Mouse (Mus musculus) left cerebral cortex, adult 2 months (tissue): Measurements from ENCODE around the gene Cwf19l1. TPM values are rescaled to one million over a fixed set of nuclear protein-coding genes. Genes with fewer than 3 reads are reported as not detected.

Source experiments
- DNase-seq, 2 experiments: peaks; one replicate each; pipeline ENCODE4 v3.0.0; 2021 to 2022; ENCODE audit warnings: low spot score in 2 of 2, mixed read lengths in 1 of 2; ENCODE audit errors: extremely low spot score in 1 of 2
- H3K27ac ChIP-seq: fragments of 200-600 bp; 2 replicates; pipeline ENCODE4 v1.8.1; 2022
- H3K4me3 ChIP-seq: fragments of 200-600 bp; 2 replicates; pipeline ENCODE4 v1.8.1; 2022
- CTCF ChIP-seq: fragments of 200-600 bp; IDR thresholded peaks from 2 replicates; pipeline ENCODE4 v1.8.1; 2022; ENCODE audit warnings: antibody characterized with exemption, mild to moderate bottlenecking, moderate library complexity
- intact Hi-C: fragments of 180-260 bp; cut with DNase I; formaldehyde crosslinking; loops from one replicate; pipeline ENCODE4 v1.15.1; 2025
- total RNA-seq, 2 experiments: library from RNA; stranded (reverse); gene quantifications; 2 replicates each; pipeline ENCODE4 v1.2.3; 2021

The Cwf19l1 gene
- total RNA-seq, 2 experiments from 2014 or later, result 17.3 to 19.4 TPM

DNA sequence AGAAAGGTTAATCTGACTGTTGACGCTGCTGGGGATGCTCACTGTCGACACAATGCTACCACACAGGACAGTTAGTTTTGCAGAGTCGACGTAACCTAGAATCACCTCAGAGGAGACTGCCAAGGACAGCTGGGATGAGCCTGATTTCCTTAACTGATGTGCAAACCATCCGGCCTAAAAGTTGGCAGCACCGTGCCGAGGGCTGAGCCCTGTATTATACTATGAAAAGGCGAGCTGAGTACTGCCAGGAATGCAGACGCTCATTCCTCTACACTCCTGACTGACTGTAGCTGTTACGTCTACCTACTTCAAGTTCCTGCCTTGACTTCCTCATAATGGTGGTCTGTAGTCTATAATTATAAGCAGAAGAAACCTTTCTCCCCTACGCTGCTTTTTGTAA is 60.7 kb downstream of the Cwf19l1 start:
- no peak for TF ChIP-seq CTCF
- no peak for DNase-seq
- Histone ChIP-seq H3K27ac (no peak overlapping the region), H3K4me3 (no peak overlapping the region)
- intact Hi-C loops, result no loop called here

DNA sequence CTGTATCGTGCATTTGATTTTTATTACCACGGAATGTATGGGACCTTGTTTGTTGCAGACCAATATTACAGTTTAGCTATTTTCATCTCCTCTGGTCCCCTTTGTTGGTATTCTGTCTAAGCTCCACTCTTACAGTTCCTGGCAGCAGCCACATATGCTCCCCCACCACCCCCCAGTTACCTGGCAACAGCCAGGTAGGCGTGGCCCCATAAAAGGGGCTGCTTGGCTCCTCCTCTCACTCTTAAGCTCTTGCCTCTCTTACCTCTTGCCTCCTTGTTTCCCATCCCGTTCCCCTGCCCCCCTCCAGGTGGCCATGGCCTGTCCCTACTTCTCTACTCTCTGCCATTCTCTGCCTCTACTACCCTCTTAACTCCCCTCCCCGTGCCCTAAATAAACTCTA is 64.5 kb downstream of the Cwf19l1 start:
- TF ChIP-seq CTCF, result no peak
- intact Hi-C loops, result no loop called here
- H3K4me3 ChIP-seq, result no peak overlapping the region
- DNase-seq, result no peak
- no peak overlapping the region for H3K27ac ChIP-seq

DNA sequence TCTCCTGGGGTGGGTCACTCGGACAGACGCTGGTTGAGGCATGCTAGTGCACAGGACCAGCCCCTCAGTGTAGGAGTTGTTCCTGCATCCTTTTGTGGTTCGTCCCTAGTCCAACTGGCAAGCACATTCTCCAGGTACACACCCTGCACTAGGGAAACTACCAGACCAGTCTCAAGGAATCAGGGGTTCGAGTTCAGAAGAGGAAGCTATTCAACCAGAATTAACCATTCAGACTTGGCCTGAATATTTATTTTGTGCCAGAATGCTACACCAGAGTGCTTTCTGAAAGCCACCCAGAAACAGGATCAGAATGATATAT is 65.8 kb downstream of the Cwf19l1 start:
- TF ChIP-seq CTCF, result no peak
- H3K4me3 ChIP-seq, result peak overlapping the region; percentile 96
- intact Hi-C loops, result no loop called here
- H3K27ac ChIP-seq, result peak overlapping the region; percentile 88
- DNase-seq, result no peak

DNA sequence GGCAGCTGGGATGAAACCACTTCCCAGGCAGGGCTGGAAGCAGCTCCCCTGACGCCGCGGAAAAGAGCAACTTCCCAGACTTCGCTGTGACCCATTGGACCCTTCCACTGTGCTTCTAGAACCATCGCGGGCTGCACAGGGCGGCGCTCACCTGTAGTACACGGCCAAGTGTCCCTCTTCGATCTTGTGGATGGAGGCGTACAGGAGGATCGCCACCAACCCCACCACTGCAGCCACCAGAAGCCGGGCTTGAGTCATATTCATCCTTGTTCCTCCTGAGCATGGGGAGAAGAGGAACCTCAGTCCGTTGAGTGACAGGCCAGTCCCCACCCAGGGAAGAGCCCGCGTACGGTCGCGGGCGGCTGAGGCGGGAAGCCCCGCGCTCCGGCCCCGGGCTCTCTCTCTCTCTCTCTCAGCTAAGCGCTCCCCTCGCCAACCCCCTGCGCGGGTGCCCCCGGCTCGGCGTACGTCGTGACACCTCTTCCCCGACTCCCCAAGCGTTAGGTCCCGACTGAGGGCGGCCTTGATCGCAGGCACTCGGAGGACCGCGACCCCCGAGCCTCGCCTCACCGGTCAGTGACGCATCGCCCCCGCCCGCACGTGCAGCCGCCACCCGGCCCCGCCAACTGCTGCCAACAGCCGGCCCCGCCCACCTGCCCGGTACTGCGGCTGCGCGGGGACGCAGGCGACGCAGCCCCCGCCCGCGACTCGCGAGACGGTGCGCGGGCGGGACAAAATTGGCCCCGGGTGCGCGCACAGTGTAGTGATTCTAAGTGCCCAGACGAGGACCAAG is 66.4 kb downstream of the Cwf19l1 start, which contains the start of gene Erlin1:
TSS of gene Erlin1 (minus strand) at position 665 of the 793 bp plus-strand sequence.
- intact Hi-C loops, result no loop called here
- Histone ChIP-seq H3K4me3 (peak within 1 kb of the TSS; percentile 96), H3K27ac (peak within 1 kb of the TSS; percentile 88)
- TF ChIP-seq CTCF, result no peak
- peak; percentile 91 to 95 for DNase-seq

DNA sequence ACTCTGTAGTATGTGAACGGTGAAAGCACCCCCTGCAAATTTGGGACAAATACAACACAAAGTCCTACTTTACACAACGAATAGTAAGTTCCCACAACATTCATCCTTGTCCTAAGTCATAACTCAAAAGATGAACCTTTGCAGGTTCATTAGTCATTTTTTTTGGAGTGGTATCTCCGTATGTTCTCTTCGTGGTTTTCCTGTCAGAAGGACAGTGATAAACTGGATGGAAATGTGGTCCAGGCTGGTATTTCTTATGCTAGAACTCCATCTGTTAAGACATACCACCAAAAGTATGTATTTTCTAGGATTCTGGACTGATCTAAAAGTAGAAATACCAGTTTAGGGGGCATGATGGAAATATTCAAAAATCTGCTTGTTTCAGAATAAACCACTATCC is 67.4 kb downstream of the Cwf19l1 start:
- no peak for TF ChIP-seq CTCF
- Histone ChIP-seq H3K27ac (no peak overlapping the region), H3K4me3 (peak overlapping the region; percentile 96)
- DNase-seq, result no peak
- intact Hi-C loops, result no loop called here

DNA sequence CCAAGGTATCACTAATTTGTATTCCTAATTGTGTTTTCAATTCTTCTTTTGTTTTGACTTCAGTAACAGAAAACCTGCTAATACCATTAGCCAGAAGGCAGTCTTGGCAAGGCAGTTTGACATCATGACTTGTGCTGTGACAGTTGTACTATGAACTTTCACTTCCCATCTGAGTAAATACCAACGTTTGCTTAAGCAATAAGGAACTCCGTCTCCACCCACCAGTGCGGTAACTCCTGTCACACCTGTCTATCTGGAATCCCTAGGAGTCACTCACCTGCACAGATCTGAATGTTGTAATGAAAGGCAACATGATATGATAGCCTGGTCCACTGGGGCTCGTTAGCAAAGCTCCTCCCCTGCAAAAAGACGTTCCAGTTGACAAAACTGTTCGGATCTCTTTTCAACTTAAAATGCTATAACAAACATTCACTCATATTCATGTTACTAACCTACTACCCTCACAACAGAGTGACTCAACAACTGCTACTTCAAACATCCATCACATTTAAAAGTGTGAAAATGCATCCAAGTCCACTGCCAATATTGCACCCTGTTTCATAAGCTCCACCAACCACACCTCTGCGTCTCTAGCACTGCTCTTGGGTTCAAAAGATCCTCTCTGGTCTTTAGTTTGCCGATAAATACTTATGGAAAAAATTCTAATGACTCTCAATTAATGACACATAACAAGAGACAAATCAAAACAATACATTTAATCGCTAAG is 68.2 kb downstream of the Cwf19l1 start:
- intact Hi-C loops, result no loop called here
- Histone ChIP-seq H3K27ac (no peak overlapping the region), H3K4me3 (peak overlapping the region; percentile 96)
- TF ChIP-seq CTCF, result no peak
- no peak for DNase-seq

DNA sequence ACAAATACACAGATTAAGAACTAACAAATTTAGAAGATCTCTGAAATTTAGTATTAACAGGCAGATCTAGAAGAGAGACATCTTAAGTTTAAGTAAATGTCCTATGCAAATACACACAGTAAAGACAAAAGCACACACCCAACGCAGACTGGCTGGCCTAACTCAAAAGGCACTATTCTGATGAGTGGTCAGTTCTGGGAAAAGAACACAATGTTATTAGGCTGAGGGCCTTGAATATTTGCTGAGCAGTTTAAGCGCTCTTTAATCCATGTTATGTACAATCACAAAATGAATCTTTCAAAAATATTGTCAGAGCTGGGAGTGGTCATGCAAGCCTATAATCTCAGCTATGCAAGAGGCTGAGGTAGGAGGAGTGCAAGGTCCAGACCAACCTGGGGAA is 70.9 kb downstream of the Cwf19l1 start:
- TF ChIP-seq CTCF, result no peak
- DNase-seq, result no peak
- H3K27ac ChIP-seq, result no peak overlapping the region
- H3K4me3 ChIP-seq, result no peak overlapping the region
- intact Hi-C loops, result no loop called here

DNA sequence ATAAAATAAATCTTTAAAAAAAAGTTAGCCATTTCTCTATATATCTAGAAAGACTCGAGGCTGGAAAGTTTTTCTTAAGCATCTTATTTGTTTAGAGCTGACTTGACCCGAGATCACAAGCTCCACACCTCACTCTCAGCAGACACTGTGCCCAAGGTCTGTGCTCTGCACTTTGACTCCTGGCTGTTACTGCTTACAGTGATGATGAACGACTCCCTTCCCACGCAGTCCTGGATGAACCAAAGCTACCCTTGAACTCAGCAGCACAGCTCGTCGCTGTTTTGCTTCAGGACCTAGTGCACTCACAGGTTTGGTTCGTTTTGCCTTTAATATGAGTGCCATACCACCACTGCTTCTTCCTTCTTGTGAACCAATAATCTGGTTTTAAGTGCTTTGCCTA is 71.9 kb downstream of the Cwf19l1 start:
- H3K27ac ChIP-seq, result no peak overlapping the region
- TF ChIP-seq CTCF, result no peak
- intact Hi-C loops, result no loop called here
- DNase-seq, result no peak
- H3K4me3 ChIP-seq, result no peak overlapping the region

DNA sequence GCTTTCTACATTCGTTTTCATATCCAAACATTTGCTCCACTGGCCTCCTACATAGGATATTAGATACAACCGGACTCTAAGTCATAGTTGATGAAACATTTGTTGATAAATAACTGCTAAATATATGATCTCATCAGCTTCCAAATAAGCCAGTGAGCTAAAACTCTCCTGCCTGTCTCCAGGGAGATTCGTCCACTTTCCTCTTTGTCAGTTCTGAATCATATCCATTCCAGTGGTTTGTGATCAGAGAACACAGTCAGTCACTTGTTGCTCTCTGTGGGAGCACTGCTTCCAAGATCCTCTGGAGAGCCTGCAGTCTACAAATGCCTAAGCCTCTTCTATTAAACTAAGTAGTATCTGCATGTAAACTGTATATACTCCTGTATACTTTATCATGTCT is 75.5 kb downstream of the Cwf19l1 start:
- no peak for DNase-seq
- TF ChIP-seq CTCF, result no peak
- Histone ChIP-seq H3K4me3 (no peak overlapping the region), H3K27ac (no peak overlapping the region)
- intact Hi-C loops, result no loop called here

Other genes with a start within 250 kb of the Cwf19l1 start
- 10 to 100 TPM; 13.8 to 14.1 TPM for gene Dnmbp, start 195.7 kb downstream of the Cwf19l1 start, total RNA-seq
- gene Cpn1, start 149.3 kb downstream of the Cwf19l1 start, total RNA-seq, result under 1 TPM; 0.16 TPM
- gene Cyp2c23, start 106.7 kb downstream of the Cwf19l1 start, total RNA-seq, result under 1 TPM; 0.19 to 0.25 TPM
- 10 to 100 TPM; 20.8 to 22.3 TPM for gene Erlin1, start 66.1 kb downstream of the Cwf19l1 start, total RNA-seq
- 10 to 100 TPM; 52.7 to 58.6 TPM for gene Chuk, start 28.4 kb downstream of the Cwf19l1 start, total RNA-seq
- 10 to 100 TPM; 57.7 to 66.7 TPM for gene Bloc1s2, start 10.6 kb upstream of the Cwf19l1 start, total RNA-seq
- gene Pkd2l1, start 56.6 kb upstream of the Cwf19l1 start, total RNA-seq, result under 1 TPM in 1 of 2 experiments, not detected in 1; 0.09 TPM
- gene Scd3, start 67.4 kb upstream of the Cwf19l1 start, total RNA-seq, result 1 to 10 TPM; 3.3 to 3.8 TPM
- gene Scd2, start 157.8 kb upstream of the Cwf19l1 start, total RNA-seq, result 100 to 1,000 TPM; 580 to 609 TPM
- 1 to 10 TPM; 2.1 to 2.3 TPM for gene Scd4, start 197.2 kb upstream of the Cwf19l1 start, total RNA-seq